Mouse (Mus musculus): ENCODE data around the gene Gmds. TPM values are rescaled to one million over a fixed set of nuclear protein-coding genes. Genes with fewer than 3 reads are reported as not detected.
A peak's percentile ranks its signal among the peaks of the same experiment; 100 is the strongest.

The Gmds gene
- polyA plus RNA-seq, 1 experiment from 2014 or later, result 14.6 TPM

DNA sequence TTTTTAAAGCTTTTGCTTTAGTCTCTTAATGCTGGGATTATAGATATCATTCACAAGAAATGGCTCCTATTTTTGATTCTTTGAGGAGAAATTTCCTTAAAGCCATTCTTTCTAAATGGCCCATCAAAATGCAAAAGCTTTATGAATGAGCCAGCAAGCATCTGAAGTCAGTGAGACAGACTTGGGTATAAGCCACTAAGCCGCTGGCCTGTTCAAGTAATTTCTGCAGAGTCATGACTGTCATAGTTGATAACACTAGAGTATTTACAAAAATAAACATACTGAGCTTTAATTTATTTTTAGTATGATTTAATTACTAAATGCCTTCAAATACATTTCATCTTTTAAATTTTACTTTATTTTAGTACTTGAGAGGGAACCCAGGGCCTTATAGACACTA is 297.7 kb downstream of the Gmds start:
- Histone ChIP-seq H3K36me3 (no peaks in the 10 kb centered on the region), H3K4me1 (no peaks in the 10 kb centered on the region), H3K27ac (no peak overlapping the region), H3K4me2 (no peak overlapping the region), H3K9ac (no peak overlapping the region), H3K9me3 (replicated peaks) (no peaks in the 10 kb centered on the region), H3K27me3 (replicated peaks) (no peaks in the 10 kb centered on the region), H3K4me3 (no peak overlapping the region)
- 40% methylated on average over 1 of the region's 1 CpGs for WGBS (ENCODE audit: insufficient replicate concordance)
- no peak for ATAC-seq

DNA sequence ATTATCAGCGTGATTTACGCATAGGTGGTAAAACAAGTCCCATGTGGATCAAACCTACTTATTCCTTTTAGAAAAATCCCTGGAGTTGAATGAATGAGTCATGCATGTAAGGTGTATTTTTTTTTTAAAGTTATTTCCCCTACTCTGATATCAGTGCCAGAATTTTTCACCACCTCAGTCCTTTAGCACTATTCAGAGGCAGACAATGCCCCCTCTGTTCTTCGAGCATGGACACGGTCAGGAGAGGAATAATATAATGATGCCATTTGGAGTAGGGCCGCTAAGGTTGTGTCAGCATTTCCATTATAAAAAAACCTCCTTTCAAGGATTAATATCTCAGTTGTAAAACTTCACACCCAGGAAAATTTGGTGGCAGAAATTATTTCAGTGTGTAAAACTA is 301.6 kb downstream of the Gmds start:
- H3K36me3 ChIP-seq, result no peaks in the 10 kb centered on the region
- 80% methylated on average over 5 of the region's 5 CpGs for WGBS (ENCODE audit: insufficient replicate concordance)
- H3K4me3 ChIP-seq, result no peak overlapping the region
- no peak for ATAC-seq
- H3K4me2 ChIP-seq, result no peak overlapping the region
- no peaks in the 10 kb centered on the region for H3K4me1 ChIP-seq
- H3K9me3 ChIP-seq (replicated peaks), result no peaks in the 10 kb centered on the region
- no peak overlapping the region for H3K27ac ChIP-seq
- H3K9ac ChIP-seq, result no peak overlapping the region
- H3K27me3 ChIP-seq (replicated peaks), result no peaks in the 10 kb centered on the region

DNA sequence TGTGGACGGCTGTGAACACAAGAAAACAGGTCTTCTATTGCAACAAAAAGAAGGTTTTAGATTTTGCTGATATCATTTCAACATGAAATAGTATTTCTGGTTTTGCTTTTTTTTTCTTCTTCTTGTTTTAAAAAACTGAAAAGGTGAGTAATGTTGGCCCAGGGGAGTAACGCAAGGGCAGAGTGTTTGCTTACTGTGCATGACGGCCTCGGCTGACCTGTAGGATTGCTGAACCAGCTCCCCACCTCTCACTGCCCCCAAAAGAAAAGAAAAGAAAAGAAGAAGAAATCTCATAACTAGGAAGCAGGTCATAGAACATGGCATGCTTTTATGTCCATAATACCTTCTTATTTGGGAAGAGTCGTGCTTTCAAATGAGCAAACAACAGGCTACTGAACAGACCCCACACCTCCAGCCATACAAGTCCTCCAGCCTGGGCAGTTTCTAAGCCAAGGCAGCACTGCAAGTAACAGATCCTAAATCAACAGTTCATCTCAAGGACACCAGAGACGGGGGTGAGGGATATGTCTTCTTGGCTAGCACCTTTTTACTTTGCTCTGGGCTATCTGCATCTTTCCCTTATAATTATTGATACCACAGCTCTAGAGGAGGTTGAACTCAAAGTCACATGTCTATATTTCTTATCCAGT is 303.6 kb downstream of the Gmds start:
- no peaks in the 10 kb centered on the region for H3K27me3 ChIP-seq (replicated peaks)
- H3K27ac ChIP-seq, result no peak overlapping the region
- no peak overlapping the region for H3K9ac ChIP-seq
- no peaks in the 10 kb centered on the region for H3K4me1 ChIP-seq
- H3K36me3 ChIP-seq, result no peaks in the 10 kb centered on the region
- H3K4me3 ChIP-seq, result no peak overlapping the region
- H3K9me3 ChIP-seq (replicated peaks), result no peaks in the 10 kb centered on the region
- 74% methylated on average over 6 of the region's 6 CpGs for WGBS (ENCODE audit: insufficient replicate concordance)
- ATAC-seq, result no peak
- H3K4me2 ChIP-seq, result no peak overlapping the region

DNA sequence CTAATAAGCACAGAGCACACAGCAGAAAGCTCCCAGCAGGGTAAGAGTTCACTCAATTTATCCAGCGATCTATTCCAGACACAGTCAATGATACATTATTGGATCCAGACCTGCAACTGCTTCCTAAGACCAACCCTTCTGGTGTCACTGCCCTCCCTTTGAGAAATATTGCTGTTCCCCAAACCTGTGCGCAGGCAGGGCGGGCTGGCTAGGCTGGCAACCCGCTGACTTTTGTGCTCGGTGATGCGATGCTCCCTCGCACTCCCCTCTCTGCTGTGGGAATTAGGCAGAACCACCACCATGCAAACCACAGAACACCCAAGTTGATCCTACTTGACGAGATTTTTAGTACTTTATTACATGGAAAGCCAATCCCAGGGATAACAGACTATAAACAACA is 304.4 kb downstream of the Gmds start:
- H3K9me3 ChIP-seq (replicated peaks), result no peaks in the 10 kb centered on the region
- 79% methylated on average over 8 of the region's 8 CpGs for WGBS (ENCODE audit: insufficient replicate concordance)
- no peak overlapping the region for H3K4me3 ChIP-seq
- H3K9ac ChIP-seq, result no peak overlapping the region
- no peak for ATAC-seq
- H3K36me3 ChIP-seq, result no peaks in the 10 kb centered on the region
- H3K27ac ChIP-seq, result no peak overlapping the region
- H3K4me2 ChIP-seq, result no peak overlapping the region
- no peaks in the 10 kb centered on the region for H3K4me1 ChIP-seq
- H3K27me3 ChIP-seq (replicated peaks), result no peaks in the 10 kb centered on the region

DNA sequence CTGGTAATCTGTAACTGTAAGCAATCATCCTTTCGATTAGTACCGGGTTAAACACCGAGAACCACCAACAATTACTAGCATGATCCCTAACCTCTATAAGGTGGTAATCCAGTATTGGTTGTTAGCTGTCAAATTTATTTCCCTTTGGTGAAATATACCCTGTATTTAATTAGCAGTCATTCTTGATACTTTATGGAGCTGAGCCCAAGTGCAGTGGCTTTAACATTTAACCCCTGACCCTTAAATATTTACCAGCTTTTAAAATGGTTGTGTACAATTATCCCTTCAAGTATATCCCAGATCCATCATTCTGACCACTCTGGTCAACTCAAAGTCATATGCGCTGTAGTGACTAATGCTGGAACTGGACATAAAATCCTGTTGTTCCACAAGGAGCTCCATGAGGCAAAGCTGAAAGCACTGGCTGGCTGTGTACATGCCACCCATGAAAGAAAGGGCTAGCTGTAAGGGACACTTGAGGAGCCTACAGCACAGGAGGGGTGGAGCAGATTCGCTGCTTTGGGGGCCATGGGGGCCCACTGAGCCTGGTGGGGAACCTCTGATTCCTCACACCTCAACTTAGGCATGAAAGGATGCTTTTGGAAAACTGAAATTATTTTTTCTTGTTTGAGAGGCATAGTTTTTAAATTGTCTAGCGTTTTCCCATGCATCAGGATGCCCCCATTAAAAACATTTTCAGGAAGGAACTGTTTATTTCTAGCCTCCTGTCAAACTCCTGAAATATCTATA is 312.1 kb downstream of the Gmds start:
- no peaks in the 10 kb centered on the region for H3K36me3 ChIP-seq
- H3K4me1 ChIP-seq, result 0 out of 2 replicates have a peak, but pooled peaks cover 6% of the 10 kb centered on the region
- 77% methylated on average over 6 of the region's 6 CpGs for WGBS (ENCODE audit: insufficient replicate concordance)
- H3K4me2 ChIP-seq, result no peak overlapping the region
- H3K9me3 ChIP-seq (replicated peaks), result no peaks in the 10 kb centered on the region
- ATAC-seq, result no peak
- H3K4me3 ChIP-seq, result no peak overlapping the region
- H3K27me3 ChIP-seq (replicated peaks), result no peaks in the 10 kb centered on the region
- no peak overlapping the region for H3K27ac ChIP-seq
- no peak overlapping the region for H3K9ac ChIP-seq

DNA sequence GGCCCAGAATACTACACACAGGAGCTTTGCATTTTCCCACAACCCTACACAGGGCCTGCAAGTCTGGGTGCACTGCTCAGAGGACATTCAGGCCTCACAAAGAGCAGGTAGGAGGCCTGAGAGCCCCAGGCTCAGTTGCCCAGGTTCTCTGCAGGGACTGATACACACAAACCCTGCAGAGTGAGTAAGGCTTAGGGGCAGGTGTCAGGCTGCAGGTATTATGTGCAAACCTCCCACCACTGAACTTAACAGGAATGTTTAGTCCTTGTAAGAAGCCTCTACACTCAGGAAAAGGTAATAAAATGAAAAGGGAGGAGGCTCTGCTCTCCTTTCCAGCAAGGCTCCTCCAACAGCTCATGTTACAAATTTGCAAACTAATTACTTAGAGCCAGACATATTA is 313.7 kb downstream of the Gmds start:
- no peak overlapping the region for H3K27ac ChIP-seq
- H3K9me3 ChIP-seq (replicated peaks), result no peaks in the 10 kb centered on the region
- H3K9ac ChIP-seq, result no peak overlapping the region
- no peaks in the 10 kb centered on the region for H3K36me3 ChIP-seq
- no peak overlapping the region for H3K4me3 ChIP-seq
- 0 out of 2 replicates have a peak, but pooled peaks cover 6% of the 10 kb centered on the region for H3K4me1 ChIP-seq
- no peaks in the 10 kb centered on the region for H3K27me3 ChIP-seq (replicated peaks)
- H3K4me2 ChIP-seq, result no peak overlapping the region
- ATAC-seq, result no peak

DNA sequence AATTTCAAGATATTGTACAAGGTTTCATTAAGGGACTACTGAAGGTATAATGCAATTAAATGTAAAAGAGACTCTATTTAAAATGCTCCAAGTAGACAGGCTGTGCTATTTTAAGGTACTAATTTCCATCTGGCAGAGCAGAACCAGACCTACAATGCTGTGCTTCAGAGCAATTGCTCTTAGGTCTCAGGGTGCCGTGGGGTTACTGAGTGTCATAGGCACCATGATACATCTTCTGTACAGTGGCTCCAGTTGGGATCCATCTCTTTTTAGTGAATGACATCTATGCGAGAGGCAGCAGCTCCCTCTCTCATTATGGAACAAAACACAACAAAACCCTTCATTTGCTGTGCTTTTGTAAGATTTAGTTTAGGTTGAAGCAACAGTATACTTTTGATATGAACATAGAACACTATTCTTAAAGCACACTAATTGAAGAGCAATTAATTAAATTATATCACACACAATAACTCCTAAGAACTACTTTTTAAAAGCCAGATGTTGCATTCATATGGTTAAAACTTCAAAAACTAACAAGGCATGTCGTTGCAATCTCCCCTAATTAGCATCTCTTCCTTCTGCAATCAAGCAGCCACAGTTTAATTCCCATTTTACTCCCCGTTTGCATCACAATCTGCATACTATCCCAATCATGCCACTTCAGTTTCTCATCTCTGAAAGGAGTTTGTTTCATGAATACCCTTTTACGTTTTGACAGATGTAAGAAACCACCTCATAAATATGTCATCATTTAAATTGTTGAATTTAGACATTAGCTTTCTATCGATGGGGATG is 317.9 kb downstream of the Gmds start:
- H3K4me2 ChIP-seq, result no peak overlapping the region
- H3K9me3 ChIP-seq (replicated peaks), result no peaks in the 10 kb centered on the region
- no peak overlapping the region for H3K4me3 ChIP-seq
- no peaks in the 10 kb centered on the region for H3K36me3 ChIP-seq
- H3K27ac ChIP-seq, result no peak overlapping the region
- H3K9ac ChIP-seq, result no peak overlapping the region
- WGBS (ENCODE audit: insufficient replicate concordance), result 54% methylated on average over 6 of the region's 6 CpGs
- ATAC-seq, result no peak
- H3K27me3 ChIP-seq (replicated peaks), result no peaks in the 10 kb centered on the region
- 0 out of 2 replicates have a peak, but pooled peaks cover 6% of the 10 kb centered on the region for H3K4me1 ChIP-seq

DNA sequence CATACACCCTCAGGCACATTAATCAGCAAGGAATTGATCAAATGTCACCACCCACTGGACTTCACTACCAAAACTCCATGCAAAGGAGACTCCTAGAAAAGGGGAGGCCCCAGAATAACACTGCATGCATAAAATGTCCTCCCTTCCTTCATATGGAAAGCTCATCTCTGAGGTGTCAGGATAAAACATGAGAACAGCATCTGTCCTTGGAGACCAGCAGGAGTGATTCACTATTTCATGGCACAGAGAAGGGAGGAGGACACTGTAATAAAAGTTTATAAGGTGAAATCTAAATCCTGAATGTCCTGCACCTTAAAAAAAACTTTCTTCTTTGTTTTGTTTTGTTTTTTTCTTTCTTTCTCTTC is 319.3 kb downstream of the Gmds start:
- Histone ChIP-seq H3K27ac (no peak overlapping the region), H3K4me1 (no peaks in the 10 kb centered on the region), H3K27me3 (replicated peaks) (no peaks in the 10 kb centered on the region), H3K9me3 (replicated peaks) (no peaks in the 10 kb centered on the region), H3K4me2 (no peak overlapping the region), H3K36me3 (no peaks in the 10 kb centered on the region), H3K9ac (no peak overlapping the region), H3K4me3 (no peak overlapping the region)
- ATAC-seq, result no peak

DNA sequence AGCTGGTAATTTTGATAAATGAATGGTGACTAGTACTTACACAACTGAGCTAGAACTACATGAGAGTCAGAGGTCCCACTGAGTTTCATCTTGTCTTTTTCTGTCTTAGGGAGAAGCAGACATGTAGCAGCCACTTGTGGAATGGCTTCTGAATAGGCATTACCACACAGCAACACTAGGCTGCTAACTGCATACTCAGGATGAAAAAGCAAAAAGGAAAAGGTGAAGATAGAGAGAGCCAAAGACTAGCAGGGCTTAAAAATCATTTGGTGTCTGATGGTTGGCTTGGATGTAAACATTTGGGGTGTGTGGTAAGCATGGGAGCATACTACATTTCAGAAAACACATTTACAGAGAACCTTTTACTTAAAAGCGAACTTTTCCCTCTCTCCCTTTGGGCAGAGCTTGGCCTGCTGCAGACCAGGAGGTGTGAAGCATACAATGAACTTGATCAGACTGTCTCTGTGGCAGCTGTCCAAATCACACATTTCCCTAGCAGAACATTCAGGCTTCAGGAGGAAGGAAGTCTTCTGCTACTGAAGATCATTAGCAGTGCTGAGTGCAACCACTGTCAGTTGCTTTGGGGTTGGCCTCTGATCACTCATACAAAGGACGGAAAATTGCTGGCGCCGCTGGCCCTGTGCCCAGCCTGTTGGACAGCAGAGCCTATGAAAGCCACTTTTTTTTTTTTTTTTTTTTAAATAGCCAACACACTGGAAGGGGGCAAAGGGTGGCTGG is 319.9 kb downstream of the Gmds start:
- ATAC-seq, result 0 out of 2 replicates have a peak, but pooled peaks have one; percentile 8
- H3K4me2 ChIP-seq, result no peak overlapping the region
- no peak overlapping the region for H3K9ac ChIP-seq
- H3K9me3 ChIP-seq (replicated peaks), result no peaks in the 10 kb centered on the region
- 46% methylated on average over 4 of the region's 4 CpGs for WGBS (ENCODE audit: insufficient replicate concordance)
- H3K36me3 ChIP-seq, result no peaks in the 10 kb centered on the region
- H3K27me3 ChIP-seq (replicated peaks), result no peaks in the 10 kb centered on the region
- no peak overlapping the region for H3K27ac ChIP-seq
- H3K4me1 ChIP-seq, result no peaks in the 10 kb centered on the region
- H3K4me3 ChIP-seq, result no peak overlapping the region

DNA sequence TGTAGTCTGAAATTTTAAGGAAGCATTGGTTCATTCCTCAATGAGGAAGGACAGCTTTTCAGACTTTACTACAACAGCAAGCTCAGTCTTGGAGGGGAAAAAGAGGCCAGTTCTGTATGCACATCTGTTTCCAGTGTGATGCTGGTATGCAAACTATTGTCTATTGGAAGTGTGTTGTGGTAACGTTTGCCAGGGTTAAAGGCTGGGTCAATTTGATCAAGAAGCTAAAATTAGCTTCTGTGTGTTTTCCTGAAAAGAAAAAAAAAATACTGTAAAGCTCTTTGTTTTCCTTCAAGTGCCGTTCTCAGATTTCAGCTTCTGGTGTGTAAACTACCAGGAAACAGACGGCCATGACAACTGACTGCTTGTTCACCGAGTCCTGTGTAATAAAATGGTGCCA is 329.7 kb downstream of the Gmds start:
- Histone ChIP-seq H3K27ac (no peak overlapping the region), H3K27me3 (replicated peaks) (no peaks in the 10 kb centered on the region), H3K9ac (no peak overlapping the region), H3K9me3 (replicated peaks) (no peaks in the 10 kb centered on the region), H3K4me3 (no peak overlapping the region), H3K4me2 (no peak overlapping the region), H3K36me3 (no peaks in the 10 kb centered on the region), H3K4me1 (no peaks in the 10 kb centered on the region)
- no peak for ATAC-seq
- WGBS (ENCODE audit: insufficient replicate concordance), result 29% methylated on average over 4 of the region's 4 CpGs

DNA sequence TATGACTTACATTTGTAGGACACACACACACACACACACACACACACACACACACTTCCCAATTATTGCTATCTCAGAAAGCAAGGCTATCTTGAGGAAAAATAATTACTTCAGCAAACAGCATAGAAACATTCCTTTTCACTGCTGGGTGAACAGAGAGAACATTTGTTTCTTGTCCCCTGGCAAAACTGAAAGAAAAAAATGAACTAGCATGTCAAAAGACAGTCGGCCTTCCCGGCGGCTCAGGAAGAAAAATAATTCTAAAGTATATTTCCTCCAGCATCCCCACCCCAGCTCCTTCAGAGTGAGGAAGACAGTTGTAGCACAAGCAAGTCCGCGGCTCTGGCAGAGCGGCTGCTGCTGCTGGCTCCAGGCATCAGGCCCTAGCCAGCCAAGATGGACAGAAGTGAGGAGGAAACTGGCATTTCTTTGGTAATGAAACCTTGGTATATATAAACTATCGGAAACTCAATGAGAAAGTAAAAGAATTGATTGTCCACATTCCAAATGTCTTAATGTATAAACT is 330.4 kb downstream of the Gmds start:
- H3K27ac ChIP-seq, result no peak overlapping the region
- H3K36me3 ChIP-seq, result no peaks in the 10 kb centered on the region
- no peak overlapping the region for H3K9ac ChIP-seq
- no peaks in the 10 kb centered on the region for H3K27me3 ChIP-seq (replicated peaks)
- no peaks in the 10 kb centered on the region for H3K9me3 ChIP-seq (replicated peaks)
- 54% methylated on average over 7 of the region's 7 CpGs for WGBS (ENCODE audit: insufficient replicate concordance)
- H3K4me3 ChIP-seq, result no peak overlapping the region
- ATAC-seq, result no peak
- no peak overlapping the region for H3K4me2 ChIP-seq
- no peaks in the 10 kb centered on the region for H3K4me1 ChIP-seq

DNA sequence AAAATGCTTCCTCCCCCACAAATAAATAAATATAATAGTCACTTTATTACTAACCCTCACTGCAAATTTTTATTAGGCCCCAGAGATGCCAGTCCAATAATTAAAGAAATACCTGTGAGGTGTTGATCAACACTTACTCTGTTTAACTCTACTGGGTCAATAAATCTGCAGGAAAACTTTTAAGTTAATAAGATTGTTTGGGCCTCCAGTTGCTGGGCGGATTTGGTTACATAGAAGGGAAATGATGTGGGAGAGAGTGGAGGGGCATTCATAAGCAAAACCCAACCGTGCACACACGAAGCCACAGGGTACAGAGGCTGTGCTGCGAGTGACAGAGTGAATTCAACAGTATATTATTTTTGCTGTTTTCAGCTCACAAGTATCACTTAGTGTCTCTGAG is 345.1 kb downstream of the Gmds start:
- WGBS (ENCODE audit: insufficient replicate concordance), result 64% methylated on average over 4 of the region's 4 CpGs
- H3K4me2 ChIP-seq, result no peak overlapping the region

More for the DNA sequence above, 345.1 kb downstream of the Gmds start:
- no peak overlapping the region for H3K9ac ChIP-seq
- no peaks in the 10 kb centered on the region for H3K9me3 ChIP-seq (replicated peaks)
- no peaks in the 10 kb centered on the region for H3K36me3 ChIP-seq
- H3K27ac ChIP-seq, result no peak overlapping the region
- H3K4me1 ChIP-seq, result no peaks in the 10 kb centered on the region
- H3K27me3 ChIP-seq (replicated peaks), result no peaks in the 10 kb centered on the region
- H3K4me3 ChIP-seq, result no peak overlapping the region
- no peak for ATAC-seq

All from liver, embryonic 12.5 days (tissue).